Mouse (Mus musculus): Measurements from ENCODE around the gene Lcn3.
"Not testable (repeated sequence)": the region's sequence is repeated elsewhere in the genome, so short reads cannot be mapped to it uniquely, and the experiment has no call there.

The Lcn3 gene

DNA sequence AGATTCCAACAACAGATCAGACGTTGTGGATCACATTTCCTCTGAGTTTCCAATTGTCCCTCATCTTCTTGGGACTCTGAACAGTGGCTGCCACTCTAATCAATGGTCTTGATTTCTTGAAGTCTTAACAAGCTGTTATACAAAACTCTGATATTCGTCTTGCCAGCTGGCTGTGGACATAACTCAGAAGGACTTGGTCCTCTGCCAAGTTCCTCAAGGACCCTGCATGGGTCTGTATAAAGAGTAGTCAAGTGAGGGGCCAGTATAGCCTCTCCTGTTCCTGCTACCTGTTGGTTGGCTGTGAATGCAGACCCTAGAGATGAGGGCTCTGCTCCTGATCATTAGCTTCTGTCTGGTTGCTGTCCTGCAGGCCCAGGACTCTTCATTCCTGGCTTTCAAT is at the start of gene Lcn3:
Gene Lcn3 (plus strand): TSS at position 301 of the 400 bp plus-strand sequence.
- DNase-seq = no peak

DNA sequence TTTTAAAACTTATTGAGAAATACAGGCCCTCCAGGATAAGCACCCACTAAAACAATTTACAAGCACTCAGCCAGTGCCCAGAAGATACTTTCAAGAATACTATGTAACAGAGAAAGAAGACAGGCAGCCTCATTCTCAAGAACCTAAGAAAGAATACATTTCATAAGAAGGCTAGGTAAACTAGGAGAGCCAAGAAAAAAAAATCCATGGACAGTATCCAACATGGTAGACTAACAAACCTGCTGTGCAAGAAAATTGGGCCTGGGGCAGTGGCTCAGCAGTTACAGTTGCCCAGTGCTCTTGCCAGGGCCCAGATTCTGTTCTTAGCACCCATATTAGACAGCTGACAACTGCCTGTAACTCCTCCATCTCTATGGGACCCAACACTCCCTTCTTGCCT is 48.1 kb upstream of the Lcn3 start:
- no peak for DNase-seq

DNA sequence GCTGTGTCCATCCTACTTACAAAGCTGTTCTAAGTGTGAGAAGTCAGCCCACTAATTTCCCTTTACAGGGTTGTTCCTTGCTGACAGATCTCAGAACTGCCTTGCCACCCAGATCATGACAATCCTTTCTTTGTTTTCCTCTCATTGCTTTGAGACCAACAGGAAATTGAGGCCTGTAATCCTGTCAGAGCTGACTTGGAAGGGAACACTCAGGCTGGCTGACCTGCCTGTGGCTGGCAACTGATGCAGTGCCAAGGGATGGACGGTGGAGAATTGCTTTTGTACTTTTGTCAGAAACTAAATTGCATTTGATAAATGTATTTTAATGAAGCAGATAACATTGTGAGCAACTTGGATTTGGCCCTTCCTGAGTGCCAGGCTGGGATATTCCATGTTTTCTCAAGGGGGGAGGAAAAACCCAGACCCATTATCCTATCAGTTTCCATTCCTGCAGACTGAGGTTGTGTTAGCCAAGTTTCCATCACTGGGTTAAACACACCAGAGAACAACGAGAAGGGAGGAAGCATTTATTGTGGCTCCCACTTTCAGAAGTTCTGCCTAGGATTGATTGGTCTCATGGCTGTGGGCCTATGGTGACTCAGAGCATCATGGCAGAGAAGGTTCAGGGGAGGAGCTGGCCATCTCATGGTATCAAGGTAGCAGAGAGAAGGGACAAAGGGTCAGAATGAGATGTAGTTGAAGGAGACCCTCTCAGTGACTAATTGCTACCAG is 32.0 kb upstream of the Lcn3 start:
- DNase-seq = no peak

DNA sequence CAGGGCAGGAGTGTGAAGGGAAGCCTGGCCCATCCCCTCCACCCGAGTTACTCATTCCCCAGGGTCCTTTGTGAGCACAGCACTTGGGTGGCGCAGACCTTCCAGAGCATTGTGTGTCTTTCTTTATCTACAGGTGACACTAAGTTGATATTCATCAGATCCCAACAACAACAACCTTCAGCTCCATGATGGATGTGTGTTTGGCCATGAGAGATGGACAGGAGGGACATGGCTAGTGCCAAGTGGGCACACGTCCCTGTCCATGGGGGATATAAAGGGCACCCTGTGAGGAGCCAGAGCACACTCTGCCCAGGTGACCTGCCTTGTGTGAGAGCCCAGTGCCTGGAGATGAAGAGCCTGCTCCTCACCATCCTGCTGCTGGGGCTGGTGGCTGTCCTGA is 28.7 kb upstream of the Lcn3 start, which contains the start of gene Obp2b:
Gene Obp2b (plus strand): TSS at position 301 of the 400 bp plus-strand sequence.
- DNase-seq = not testable (repeated sequence)

DNA sequence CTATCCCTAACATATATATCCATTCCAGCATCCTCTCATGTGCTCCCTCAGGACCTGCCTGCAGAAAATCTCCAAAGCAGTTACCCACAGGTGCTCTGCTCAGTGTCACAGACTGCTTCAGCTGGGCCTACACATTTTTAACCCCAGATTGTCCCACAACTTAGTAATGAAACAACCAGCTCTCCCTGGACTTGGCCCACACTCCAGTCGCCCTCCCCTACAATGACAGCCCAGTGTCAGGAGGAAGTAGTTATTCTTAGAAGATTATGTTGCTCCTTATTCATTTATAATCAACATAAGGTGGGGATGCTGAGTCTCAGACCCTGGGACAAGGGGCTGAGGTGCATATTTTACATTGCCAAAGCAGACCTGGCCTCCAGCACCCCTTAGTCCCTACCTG is 23.7 kb upstream of the Lcn3 start:
- no peak for DNase-seq

DNA sequence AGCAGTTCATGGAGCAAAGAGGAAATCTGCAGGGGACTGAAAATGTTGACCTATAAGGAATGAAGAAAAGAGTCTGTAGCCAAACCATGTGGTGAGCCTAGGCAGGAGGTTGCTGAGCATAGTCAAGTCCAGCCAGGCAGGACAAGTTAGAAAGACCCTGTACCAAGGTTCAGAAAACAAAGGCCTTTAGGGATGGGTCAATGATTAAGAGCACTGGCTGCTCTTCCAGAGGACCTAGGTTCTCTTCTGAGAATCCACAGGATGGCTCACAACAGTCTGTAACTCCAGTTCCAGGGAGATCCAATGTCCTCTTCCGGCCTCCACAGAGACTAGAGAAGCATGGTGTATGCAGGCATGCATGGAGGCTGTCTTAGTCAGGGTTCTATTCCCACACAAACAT is 11.2 kb upstream of the Lcn3 start:
- no peak for DNase-seq

GRCm38 (mm10) chr2:25758064-25758625 is 7.2 kb upstream of the Lcn3 start:
- no peak for DNase-seq

GRCm38 (mm10) chr2:25767764-25768163 is 2.4 kb downstream of the Lcn3 start:
- no peak for DNase-seq

DNA sequence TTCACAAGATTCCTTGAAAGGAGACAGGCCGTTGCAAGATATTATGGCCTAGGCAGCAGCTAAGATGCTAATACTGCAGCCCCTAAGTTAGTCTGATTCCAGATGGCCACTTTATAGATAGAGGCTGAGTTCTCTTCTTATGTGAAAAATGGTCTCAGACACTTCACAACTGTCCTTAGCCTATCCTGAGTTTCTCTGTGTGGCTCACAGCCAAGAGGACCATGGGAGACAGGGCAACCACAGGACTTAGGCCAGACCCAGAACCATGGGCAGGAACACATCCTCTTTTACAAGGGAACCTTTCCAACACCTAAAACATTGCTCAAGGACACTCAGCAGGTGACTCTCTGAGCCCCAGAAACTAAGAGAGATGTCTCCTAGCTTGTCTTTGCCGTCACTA is 8.1 kb downstream of the Lcn3 start:
- DNase-seq = no peak

GRCm38 (mm10) chr2:25774640-25775039 is 9.3 kb downstream of the Lcn3 start:
- DNase-seq = no peak

DNA sequence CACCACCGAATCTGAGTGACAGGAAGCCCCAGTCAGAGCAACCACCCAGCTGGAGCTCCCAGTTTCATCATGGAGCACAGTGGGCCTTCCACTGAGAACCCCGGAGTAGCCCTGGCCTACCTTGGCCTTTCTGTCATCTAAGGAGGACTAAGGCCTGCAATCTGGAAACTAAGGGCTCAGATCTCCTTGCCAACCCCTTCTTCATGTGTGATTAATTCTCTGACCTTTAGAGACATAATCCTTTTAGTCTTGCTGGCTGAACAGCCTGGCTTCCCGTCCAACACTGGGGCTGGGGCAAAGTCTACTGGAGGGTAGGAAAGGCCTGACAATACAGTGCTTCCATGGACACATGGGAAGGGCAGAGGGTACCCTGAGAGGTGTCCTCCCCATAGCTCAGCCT is 10.6 kb downstream of the Lcn3 start:
- DNase-seq = no peak

GRCm38 (mm10) chr2:25776717-25777116 is 11.3 kb downstream of the Lcn3 start, which contains the start of gene Lcn11:
Gene Lcn11 (plus strand): TSS chr2:25777017.
- no peak for DNase-seq

GRCm38 (mm10) chr2:25779076-25779475 is 13.7 kb downstream of the Lcn3 start:
- no peak for DNase-seq

DNA sequence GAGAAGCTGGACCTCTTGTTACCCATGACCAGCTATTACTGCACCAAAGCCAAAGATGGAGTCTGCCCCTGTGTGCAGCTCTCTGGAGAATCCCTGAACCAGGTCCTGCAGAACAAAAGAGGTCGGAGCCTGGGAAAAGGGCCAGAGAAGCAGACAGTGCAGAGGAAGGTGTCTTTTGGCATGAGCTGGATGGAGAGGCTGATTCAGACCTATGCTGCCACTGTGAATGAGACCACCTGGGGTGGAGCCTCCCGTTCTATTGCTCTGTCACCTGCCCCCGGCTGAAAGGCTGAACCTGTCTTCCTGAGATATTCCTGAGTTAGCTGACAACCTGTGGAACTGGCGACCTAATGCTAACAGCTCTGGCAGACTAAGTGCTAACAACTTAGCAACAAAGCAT is 15.6 kb downstream of the Lcn3 start:
- no peak for DNase-seq

- no peak for DNase-seq
Observed at GRCm38 (mm10) chr2:25781957-25782356, 16.6 kb downstream of the Lcn3 start, which contains the start of gene Gm13539. Gene Gm13539 (plus strand): TSS chr2:25782257.

- DNase-seq = no peak
Observed at GRCm38 (mm10) chr2:25785573-25786322, 20.4 kb downstream of the Lcn3 start.

DNA sequence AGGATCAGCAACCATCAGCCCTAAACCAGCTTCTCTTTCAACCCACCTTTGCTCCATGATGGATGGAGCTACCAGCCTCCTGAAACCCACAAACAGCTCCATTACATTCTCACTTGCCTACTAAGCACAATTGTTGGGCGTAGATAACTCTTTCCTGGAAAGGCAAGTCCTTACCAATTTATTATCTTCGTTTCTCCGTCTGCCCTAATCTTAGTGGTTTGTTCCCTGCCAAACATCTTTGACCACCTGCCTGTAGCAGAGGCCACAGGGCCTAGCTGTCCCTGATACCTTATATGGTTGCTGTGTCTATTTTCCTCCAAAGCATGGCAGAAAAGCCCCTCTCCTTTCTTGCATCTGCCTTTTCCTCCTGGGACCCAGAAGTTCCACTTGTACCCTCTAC is 23.7 kb downstream of the Lcn3 start:
- DNase-seq = no peak

DNA sequence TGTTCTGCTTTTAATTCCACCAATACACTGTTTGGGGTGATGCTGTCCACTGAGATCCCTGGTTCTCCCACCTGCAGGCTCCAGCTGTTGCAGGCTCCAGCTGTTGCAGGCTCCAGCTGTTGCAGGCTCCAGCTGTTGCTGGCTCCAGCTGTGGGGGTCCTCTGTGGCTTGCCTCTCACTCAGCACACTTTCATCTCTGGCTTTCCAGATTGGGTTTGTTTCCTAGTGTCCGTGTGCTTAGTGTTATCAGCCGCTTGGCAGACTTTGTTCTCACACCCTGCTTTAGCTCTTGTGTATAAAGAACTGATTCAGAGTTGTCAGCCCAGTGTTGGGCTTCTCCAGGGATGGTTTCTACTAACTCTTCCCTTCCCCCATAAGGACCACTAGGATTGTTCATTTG is 32.3 kb downstream of the Lcn3 start:
- no peak for DNase-seq

- DNase-seq = no peak
Observed at GRCm38 (mm10) chr2:25798065-25798464, 32.7 kb downstream of the Lcn3 start.

- no peak for DNase-seq
Observed at GRCm38 (mm10) chr2:25811711-25812110, 46.3 kb downstream of the Lcn3 start.

GRCm38 (mm10) chr2:25813364-25813763 is 48.0 kb downstream of the Lcn3 start:
- no peak for DNase-seq

- not testable (repeated sequence) for DNase-seq
Observed at GRCm38 (mm10) chr2:25815748-25816147, 50.4 kb downstream of the Lcn3 start, which contains the start of gene Glt6d1. Gene Glt6d1 (minus strand): TSS chr2:25815848.

Measured in thymus, postnatal 25 days (tissue).